Mouse (Mus musculus): ENCODE measurements around the gene Anxa6. TPM values are rescaled to one million over a fixed set of nuclear protein-coding genes. Genes with fewer than 3 reads are reported as not detected.
A peak's percentile ranks its signal among the peaks of the same experiment; 100 is the strongest.

Anxa6 gene
- 157 and 169 TPM in 2 replicates for polyA plus RNA-seq (2012; ENCODE audit: insufficient read depth, insufficient read length, missing spikeins)

- H3K4me1 ChIP-seq (ENCODE audit: control insufficient read depth, insufficient read depth, low read length) = peaks cover 24% of the 10 kb centered on the region
- H3K4me3 ChIP-seq (ENCODE audit: insufficient read depth, low read length) = peak within 1 kb of the TSS; percentile 67
- TF ChIP-seq CTCF (IDR thresholded peaks at IDR 0.05; ENCODE audit: low read depth, low read length) = no peak
- no peak for TF ChIP-seq POLR2A (IDR thresholded peaks at IDR 0.05; ENCODE audit: borderline replicate concordance, low read depth, low read length)
- H3K27ac ChIP-seq (ENCODE audit: insufficient read depth, low read depth, low read length) = no peak within 1 kb of the TSS
Observed at GRCm38 (mm10) chr11:55033040-55033660, at the start of gene Anxa6. Gene Anxa6 (minus strand): TSS chr11:55033445.

- H3K4me1 ChIP-seq (ENCODE audit: control insufficient read depth, insufficient read depth, low read length) = peaks cover 10% of the 10 kb centered on the region
- no peak for TF ChIP-seq POLR2A (IDR thresholded peaks at IDR 0.05; ENCODE audit: borderline replicate concordance, low read depth, low read length)
- no peak for TF ChIP-seq CTCF (IDR thresholded peaks at IDR 0.05; ENCODE audit: low read depth, low read length)
- H3K4me3 ChIP-seq (ENCODE audit: insufficient read depth, low read length) = no peak overlapping the region
- H3K27ac ChIP-seq (ENCODE audit: insufficient read depth, low read depth, low read length) = no peak overlapping the region
Observed at GRCm38 (mm10) chr11:55081206-55081605, 48.0 kb upstream of the Anxa6 start.

GRCm38 (mm10) chr11:55079180-55079579 is 45.9 kb upstream of the Anxa6 start:
- H3K27ac ChIP-seq (ENCODE audit: insufficient read depth, low read depth, low read length) = no peak overlapping the region
- no peak for TF ChIP-seq POLR2A (IDR thresholded peaks at IDR 0.05; ENCODE audit: borderline replicate concordance, low read depth, low read length)
- TF ChIP-seq CTCF (IDR thresholded peaks at IDR 0.05; ENCODE audit: low read depth, low read length) = no peak

GRCm38 (mm10) chr11:55078502-55078901 is 45.3 kb upstream of the Anxa6 start:
- no peak overlapping the region for H3K27ac ChIP-seq (ENCODE audit: insufficient read depth, low read depth, low read length)
- TF ChIP-seq CTCF (IDR thresholded peaks at IDR 0.05; ENCODE audit: low read depth, low read length) = no peak
- TF ChIP-seq POLR2A (IDR thresholded peaks at IDR 0.05; ENCODE audit: borderline replicate concordance, low read depth, low read length) = no peak
- H3K4me3 ChIP-seq (ENCODE audit: insufficient read depth, low read length) = no peak overlapping the region
- peaks cover 11% of the 10 kb centered on the region for H3K4me1 ChIP-seq (ENCODE audit: control insufficient read depth, insufficient read depth, low read length)

More at GRCm38 (mm10) chr11:55079180-55079579, 45.9 kb upstream of the Anxa6 start:
- H3K4me3 ChIP-seq (ENCODE audit: insufficient read depth, low read length) = no peak overlapping the region
- H3K4me1 ChIP-seq (ENCODE audit: control insufficient read depth, insufficient read depth, low read length) = peaks cover 11% of the 10 kb centered on the region

DNA sequence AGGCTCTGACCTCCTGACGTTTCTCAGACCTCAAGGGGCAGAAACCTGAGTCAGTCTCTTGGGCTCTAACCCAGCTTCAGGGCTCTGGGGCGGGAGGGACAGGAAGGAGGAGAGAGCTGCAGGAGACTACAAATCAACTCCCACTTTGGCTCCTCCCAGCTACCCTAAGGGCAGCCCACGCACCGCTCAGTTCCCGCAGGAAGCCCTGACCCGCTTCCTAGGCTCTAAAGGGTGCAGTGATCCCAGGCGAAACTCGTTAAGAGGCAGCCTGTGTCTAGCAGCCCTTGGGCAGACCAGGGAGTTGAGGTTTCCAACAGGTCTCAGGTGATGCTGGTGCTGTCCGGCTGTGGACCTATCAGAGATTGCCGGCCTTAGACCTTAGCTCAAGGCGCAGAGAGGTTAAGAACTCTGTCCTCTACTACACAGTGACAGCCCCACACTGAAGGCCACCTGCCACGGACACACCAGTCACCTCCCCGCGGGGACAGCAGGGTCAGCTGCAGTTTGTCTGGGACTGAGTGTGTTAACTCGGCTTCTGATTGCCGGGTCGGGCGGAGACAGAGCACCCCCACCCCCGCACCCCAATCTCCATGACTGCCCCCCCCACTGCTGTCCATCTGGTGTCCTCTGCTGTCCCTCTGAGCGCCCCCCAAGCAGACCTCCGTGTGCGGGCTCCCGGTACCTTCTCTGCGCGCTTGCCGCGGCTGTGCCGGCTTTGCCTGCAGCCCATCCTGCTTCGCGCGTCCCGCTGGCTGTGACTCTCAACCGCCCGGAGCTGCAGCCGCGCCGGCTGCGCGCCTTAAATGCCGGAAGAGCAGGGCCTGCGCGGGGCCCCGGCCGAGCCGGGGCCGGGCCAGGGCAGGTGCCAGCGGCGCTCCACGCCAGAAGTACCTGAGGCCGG is 44.3 kb upstream of the Anxa6 start, which contains the start of gene Ccdc69:
Ccdc69 (minus strand) TSS at position 801 of the 901 bp plus-strand sequence.
- peaks cover 11% of the 10 kb centered on the region for H3K4me1 ChIP-seq (ENCODE audit: control insufficient read depth, insufficient read depth, low read length)
- peak within 1 kb of the TSS; percentile 56 for H3K4me3 ChIP-seq (ENCODE audit: insufficient read depth, low read length)
- TF ChIP-seq POLR2A (IDR thresholded peaks at IDR 0.05; ENCODE audit: borderline replicate concordance, low read depth, low read length) (peak; percentile 31; the same call in 1 of the 2 replicates), CTCF (IDR thresholded peaks at IDR 0.05; ENCODE audit: low read depth, low read length) (no peak)
- H3K27ac ChIP-seq (ENCODE audit: insufficient read depth, low read depth, low read length) = no peak within 1 kb of the TSS

GRCm38 (mm10) chr11:55076234-55076633 is 43.0 kb upstream of the Anxa6 start:
- Histone ChIP-seq H3K4me3 (ENCODE audit: insufficient read depth, low read length) (no peak overlapping the region), H3K4me1 (ENCODE audit: control insufficient read depth, insufficient read depth, low read length) (peaks cover 11% of the 10 kb centered on the region), H3K27ac (ENCODE audit: insufficient read depth, low read depth, low read length) (no peak overlapping the region)
- no peak for TF ChIP-seq CTCF (IDR thresholded peaks at IDR 0.05; ENCODE audit: low read depth, low read length)
- no peak for TF ChIP-seq POLR2A (IDR thresholded peaks at IDR 0.05; ENCODE audit: borderline replicate concordance, low read depth, low read length)

GRCm38 (mm10) chr11:55075602-55076001 is 42.4 kb upstream of the Anxa6 start:
- Histone ChIP-seq H3K4me1 (ENCODE audit: control insufficient read depth, insufficient read depth, low read length) (peaks cover 11% of the 10 kb centered on the region), H3K4me3 (ENCODE audit: insufficient read depth, low read length) (no peak overlapping the region), H3K27ac (ENCODE audit: insufficient read depth, low read depth, low read length) (no peak overlapping the region)
- TF ChIP-seq POLR2A (IDR thresholded peaks at IDR 0.05; ENCODE audit: borderline replicate concordance, low read depth, low read length) = no peak

- no peak for TF ChIP-seq CTCF (IDR thresholded peaks at IDR 0.05; ENCODE audit: low read depth, low read length)
- no peak for TF ChIP-seq POLR2A (IDR thresholded peaks at IDR 0.05; ENCODE audit: borderline replicate concordance, low read depth, low read length)
- Histone ChIP-seq H3K27ac (ENCODE audit: insufficient read depth, low read depth, low read length) (no peak overlapping the region), H3K4me1 (ENCODE audit: control insufficient read depth, insufficient read depth, low read length) (peaks cover 11% of the 10 kb centered on the region), H3K4me3 (ENCODE audit: insufficient read depth, low read length) (no peak overlapping the region)
Observed at GRCm38 (mm10) chr11:55073191-55073590, 39.9 kb upstream of the Anxa6 start.

DNA sequence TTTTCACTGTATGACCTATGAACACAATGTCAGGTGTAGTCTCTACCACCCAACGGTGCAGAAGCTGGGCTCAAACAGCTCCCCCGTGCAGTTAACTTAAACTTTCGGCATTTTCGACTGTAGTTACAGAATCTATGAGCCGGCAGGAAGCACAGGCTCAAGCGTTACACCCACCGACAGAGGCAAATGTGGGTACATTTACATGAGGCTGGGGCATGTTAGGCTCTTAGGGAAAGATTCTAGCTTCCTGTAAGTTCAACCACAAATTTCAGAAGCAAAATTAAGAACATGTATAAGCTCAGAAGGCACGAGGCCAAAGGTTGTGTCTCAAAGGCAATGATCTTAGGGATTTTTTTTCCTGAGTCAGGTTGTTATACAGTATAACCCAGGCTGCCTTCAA is 39.2 kb upstream of the Anxa6 start:
- Histone ChIP-seq H3K4me1 (ENCODE audit: control insufficient read depth, insufficient read depth, low read length) (peaks cover 11% of the 10 kb centered on the region), H3K4me3 (ENCODE audit: insufficient read depth, low read length) (no peak overlapping the region), H3K27ac (ENCODE audit: insufficient read depth, low read depth, low read length) (no peak overlapping the region)
- TF ChIP-seq POLR2A (IDR thresholded peaks at IDR 0.05; ENCODE audit: borderline replicate concordance, low read depth, low read length) = no peak
- TF ChIP-seq CTCF (IDR thresholded peaks at IDR 0.05; ENCODE audit: low read depth, low read length) = no peak

DNA sequence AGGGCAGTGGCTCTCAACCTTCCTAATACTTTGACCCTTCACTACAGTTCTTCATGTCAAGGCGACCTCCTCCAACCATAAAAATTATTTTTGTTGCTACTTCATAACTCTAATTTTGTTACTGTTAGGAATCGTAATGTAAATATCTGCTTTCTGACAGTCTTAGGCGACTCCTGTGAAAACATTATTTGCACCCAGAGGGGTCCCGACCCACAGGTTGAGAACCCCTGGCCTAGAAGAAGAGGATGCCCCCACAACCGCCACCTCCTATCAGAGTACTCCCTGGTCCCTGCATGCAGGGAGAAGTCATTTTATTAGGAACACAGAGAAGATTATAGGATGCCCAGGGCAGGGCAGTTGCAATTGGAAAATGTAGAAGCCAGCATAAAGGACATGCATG is 38.1 kb upstream of the Anxa6 start:
- Histone ChIP-seq H3K4me3 (ENCODE audit: insufficient read depth, low read length) (no peak overlapping the region), H3K27ac (ENCODE audit: insufficient read depth, low read depth, low read length) (no peak overlapping the region), H3K4me1 (ENCODE audit: control insufficient read depth, insufficient read depth, low read length) (peaks cover 2% of the 10 kb centered on the region)
- TF ChIP-seq POLR2A (IDR thresholded peaks at IDR 0.05; ENCODE audit: borderline replicate concordance, low read depth, low read length) (no peak), CTCF (IDR thresholded peaks at IDR 0.05; ENCODE audit: low read depth, low read length) (no peak)

Data from bone marrow macrophage, adult 2 months (primary cell).